Mouse (Mus musculus) embryonic fibroblast, embryonic 13.5 days (primary cell): ENCODE results near the gene Arid5b.

Experiments
- CTCF ChIP-seq: IDR thresholded peaks from 2 replicates; pipeline ENCODE4 v1.5.1; 2011; ENCODE audit warnings: mild to moderate bottlenecking, control low read depth, low read length, moderate library complexity, borderline replicate concordance; ENCODE audit not compliant: insufficient read depth
- POLR2A ChIP-seq: IDR thresholded peaks from 2 replicates; pipeline ENCODE4 v1.6.1; 2011; ENCODE audit warnings: low read depth, mild to moderate bottlenecking, control low read depth, low read length, moderate library complexity

DNA sequence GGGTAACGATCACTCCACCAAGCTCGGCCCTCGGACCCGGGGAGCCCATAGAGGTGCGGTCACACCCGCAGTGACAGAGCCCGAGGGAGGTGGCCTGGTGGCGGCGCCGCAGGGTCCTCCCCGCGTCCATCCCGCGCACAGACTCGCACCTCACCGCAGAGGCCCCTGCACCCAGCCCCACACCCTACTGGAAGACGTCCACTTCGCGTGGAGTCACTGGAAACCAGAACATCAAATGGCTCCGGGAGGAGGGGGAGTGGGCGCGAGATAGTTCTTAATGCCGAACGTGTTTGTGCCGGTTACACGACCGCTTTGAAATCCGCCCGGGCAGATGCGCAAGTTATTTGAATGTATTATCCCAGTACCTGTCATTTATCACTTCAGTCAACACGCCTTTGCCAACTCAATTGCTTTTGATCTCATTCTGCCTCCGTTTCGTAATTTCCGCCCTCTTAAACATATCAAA, 1.5 kb downstream of the Arid5b start:
- TF ChIP-seq CTCF, result no peak
- TF ChIP-seq POLR2A, result 0 out of 2 replicates have a peak, but pooled peaks have one; percentile 35
